Comparison of ENCODE assay signal across 17 mouse cellular contexts in genomic region chr13:11644846-11645245, GRCm38 (mm10).
"Had no signal": no experiment of that assay in that cellular context is flagged by ENCODE, and none has a peak within 500 bp of the region (broad histone marks: within the 10 kb centered on the region; RNA-seq: fewer than 3 reads in every experiment).

No protein-coding gene starts in this region.

- H3K4me3 ChIP-seq: liver, embryonic 15.5 days; midbrain, embryonic 10.5 days; midbrain, embryonic 13.5 days; midbrain, embryonic 15.5 days; myocyte; neural tube, embryonic 13.5 days; neural tube, embryonic 15.5 days; stomach, embryonic 15.5 days had no signal

- ATAC-seq: liver, postnatal 0 days; midbrain, embryonic 13.5 days; midbrain, embryonic 15.5 days had no signal

- H3K4me1 ChIP-seq: liver, embryonic 15.5 days; midbrain, embryonic 10.5 days; midbrain, embryonic 13.5 days; midbrain, embryonic 15.5 days; neural tube, embryonic 13.5 days; neural tube, embryonic 15.5 days; stomach, embryonic 15.5 days had no signal

- DNase-seq: liver, postnatal 0 days; lung, embryonic 14.5 days; lung, postnatal 10 days; lung, postnatal 4 days; right cerebral cortex, postnatal 14 days; thymus, adult 18-20 months; thymus, postnatal 14 days; thymus, postnatal 36 days had no signal

- H3K27ac ChIP-seq: liver, embryonic 15.5 days; midbrain, embryonic 10.5 days; midbrain, embryonic 13.5 days; midbrain, embryonic 15.5 days; neural tube, embryonic 13.5 days; neural tube, embryonic 15.5 days; stomach, embryonic 15.5 days; stomach, postnatal 0 days had no signal
